Mouse (Mus musculus) heart, adult 2 months (tissue): ENCODE measurements at regions not wholly inside any gene's neighbourhood (a gene's known extent, or its start where the extent isn't known, plus 50 kb on each side); places are given as distances from the start of the nearest gene placed in this dataset.

ENCODE experiments used
- DNase-seq, 2 experiments: peaks; one replicate each; pipeline ENCODE4 v3.0.0; 2021
- H3K27ac ChIP-seq: fragments of 200-600 bp; 2 replicates; pipeline ENCODE4 v1.8.1; 2022
- H3K27me3 ChIP-seq: fragments of 200-500 bp; 2 replicates; pipeline ENCODE4 v1.6.1; 2012; ENCODE audit warnings: mild to moderate bottlenecking, low read length, inconsistent platforms, mixed read lengths; ENCODE audit not compliant: control insufficient read depth, insufficient read depth
- H3K36me3 ChIP-seq: fragments of 200-500 bp; 2 replicates; pipeline ENCODE4 v1.6.1; 2012; ENCODE audit warnings: low read length, inconsistent platforms; ENCODE audit not compliant: control insufficient read depth, insufficient read depth
- H3K4me1 ChIP-seq: fragments of 200-500 bp; 2 replicates; pipeline ENCODE4 v1.6.1; 2011; ENCODE audit warnings: low read length; ENCODE audit not compliant: control insufficient read depth, insufficient read depth
- H3K4me3 ChIP-seq: fragments of 200-600 bp; 2 replicates; pipeline ENCODE4 v1.8.1; 2022
- H3K79me2 ChIP-seq: fragments of 200-500 bp; replicated peaks from 2 replicates; pipeline ENCODE4 v1.6.1; 2012; ENCODE audit warnings: mild to moderate bottlenecking, inconsistent platforms, low read length, moderate library complexity, mixed read lengths; ENCODE audit not compliant: control insufficient read depth, insufficient read depth
- H3K9ac ChIP-seq: fragments of 200-500 bp; 2 replicates; pipeline ENCODE4 v1.6.1; 2012; ENCODE audit warnings: low read depth, mild to moderate bottlenecking, control low read depth, inconsistent platforms, low read length, mixed read lengths
- CTCF ChIP-seq: fragments of 200-600 bp; IDR thresholded peaks from 2 replicates; pipeline ENCODE4 v1.8.1; 2022; ENCODE audit warnings: antibody characterized with exemption, mild to moderate bottlenecking, moderate library complexity
- EP300 ChIP-seq: fragments of 200-500 bp; IDR thresholded peaks from 2 replicates; pipeline ENCODE4 v1.6.1; 2011; ENCODE audit warnings: low read depth, low read length, control low read depth; ENCODE audit not compliant: insufficient read depth
- POLR2A ChIP-seq: fragments of 200-500 bp; IDR thresholded peaks from 2 replicates; pipeline ENCODE4 v1.6.1; 2011; ENCODE audit warnings: mild to moderate bottlenecking, low read depth, low read length, control low read depth; ENCODE audit not compliant: insufficient read depth
- WGBS: fragments of 180-500 bp; shearing (Covaris S2); methylation state at CpG from one replicate; pipeline ENCODE4 v1.1.7; 2018; 5-methylcytosine and 5-hydroxymethylcytosine counted together
- intact Hi-C: fragments of 180-260 bp; cut with DNase I; formaldehyde crosslinking; loops from one replicate; pipeline ENCODE4 v1.15.1; 2025

GRCm38 (mm10) chr2:95564089-95564488 lies 753.9 kb upstream of the Lrrc4c start:
- 64% methylated on average over 2 of the region's 2 CpGs for WGBS
- H3K9ac ChIP-seq, result no peak overlapping the region
- H3K27ac ChIP-seq, result no peak overlapping the region
- no peak for DNase-seq
- TF ChIP-seq EP300 (no peak), CTCF (no peak), POLR2A (no peak)
- no peaks in the 10 kb centered on the region for H3K27me3 ChIP-seq
- H3K4me1 ChIP-seq, result no peaks in the 10 kb centered on the region
- H3K79me2 ChIP-seq, result no peaks in the 10 kb centered on the region
- H3K36me3 ChIP-seq, result no peaks in the 10 kb centered on the region
- intact Hi-C loops, result no loop called here
- no peak overlapping the region for H3K4me3 ChIP-seq

GRCm38 (mm10) chr2:95575882-95576281 lies 742.1 kb upstream of the Lrrc4c start:
- no peaks in the 10 kb centered on the region for H3K36me3 ChIP-seq
- no peak overlapping the region for H3K4me3 ChIP-seq
- no peaks in the 10 kb centered on the region for H3K27me3 ChIP-seq
- H3K27ac ChIP-seq, result no peak overlapping the region
- no peaks in the 10 kb centered on the region for H3K4me1 ChIP-seq
- no peak for DNase-seq
- H3K79me2 ChIP-seq, result no peaks in the 10 kb centered on the region
- intact Hi-C loops, result no loop called here
- WGBS, result 77% methylated on average over 3 of the region's 3 CpGs
- no peak for TF ChIP-seq EP300
- TF ChIP-seq POLR2A, result no peak
- TF ChIP-seq CTCF, result no peak
- H3K9ac ChIP-seq, result no peak overlapping the region

- WGBS, result 77% methylated on average over 1 of the region's 1 CpGs
- no peak for DNase-seq
- no peaks in the 10 kb centered on the region for H3K4me1 ChIP-seq
- H3K9ac ChIP-seq, result no peak overlapping the region
- intact Hi-C loops, result no loop called here
- no peaks in the 10 kb centered on the region for H3K79me2 ChIP-seq
- no peaks in the 10 kb centered on the region for H3K36me3 ChIP-seq
- TF ChIP-seq POLR2A, result no peak
- no peak for TF ChIP-seq EP300
- TF ChIP-seq CTCF, result no peak
- H3K4me3 ChIP-seq, result no peak overlapping the region
- H3K27ac ChIP-seq, result no peak overlapping the region
- no peaks in the 10 kb centered on the region for H3K27me3 ChIP-seq
Observed at GRCm38 (mm10) chr2:95579201-95579600, 738.8 kb upstream of the Lrrc4c start.

GRCm38 (mm10) chr2:95586002-95586401 lies 732.0 kb upstream of the Lrrc4c start:
- TF ChIP-seq EP300 (no peak), CTCF (no peak), POLR2A (no peak)

GRCm38 (mm10) chr2:95587044-95587443 lies 730.9 kb upstream of the Lrrc4c start:
- Histone ChIP-seq H3K36me3 (no peaks in the 10 kb centered on the region), H3K27me3 (no peaks in the 10 kb centered on the region), H3K4me1 (no peaks in the 10 kb centered on the region), H3K4me3 (no peak overlapping the region), H3K79me2 (no peaks in the 10 kb centered on the region), H3K27ac (no peak overlapping the region), H3K9ac (no peak overlapping the region)
- intact Hi-C loops, result no loop called here
- no peak for TF ChIP-seq POLR2A
- TF ChIP-seq EP300, result no peak
- no peak for TF ChIP-seq CTCF
- WGBS, result 55% methylated on average over 4 of the region's 4 CpGs
- no peak for DNase-seq

More at GRCm38 (mm10) chr2:95586002-95586401, 732.0 kb upstream of the Lrrc4c start:
- no peak overlapping the region for H3K9ac ChIP-seq
- no peaks in the 10 kb centered on the region for H3K79me2 ChIP-seq
- no peaks in the 10 kb centered on the region for H3K27me3 ChIP-seq
- H3K27ac ChIP-seq, result no peak overlapping the region
- H3K4me3 ChIP-seq, result no peak overlapping the region
- H3K36me3 ChIP-seq, result no peaks in the 10 kb centered on the region
- DNase-seq, result no peak
- intact Hi-C loops, result no loop called here
- H3K4me1 ChIP-seq, result no peaks in the 10 kb centered on the region

GRCm38 (mm10) chr2:95613354-95613753 lies 704.6 kb upstream of the Lrrc4c start:
- no peak overlapping the region for H3K9ac ChIP-seq
- intact Hi-C loops, result no loop called here
- TF ChIP-seq EP300, result no peak
- TF ChIP-seq CTCF, result no peak
- TF ChIP-seq POLR2A, result no peak
- H3K4me3 ChIP-seq, result no peak overlapping the region
- no peaks in the 10 kb centered on the region for H3K79me2 ChIP-seq
- no peak for DNase-seq
- H3K4me1 ChIP-seq, result no peaks in the 10 kb centered on the region
- H3K27me3 ChIP-seq, result no peaks in the 10 kb centered on the region
- no peaks in the 10 kb centered on the region for H3K36me3 ChIP-seq
- 75% methylated on average over 5 of the region's 5 CpGs for WGBS
- H3K27ac ChIP-seq, result no peak overlapping the region

- intact Hi-C loops, result no loop called here
- no peak for TF ChIP-seq POLR2A
- no peak for TF ChIP-seq EP300
- TF ChIP-seq CTCF, result no peak
- H3K79me2 ChIP-seq, result no peaks in the 10 kb centered on the region
- H3K4me3 ChIP-seq, result no peak overlapping the region
- H3K27ac ChIP-seq, result no peak overlapping the region
- no peak overlapping the region for H3K9ac ChIP-seq
- DNase-seq, result no peak
- no peaks in the 10 kb centered on the region for H3K4me1 ChIP-seq
- WGBS, result 53% methylated on average over 1 of the region's 1 CpGs
- H3K27me3 ChIP-seq, result no peaks in the 10 kb centered on the region
- no peaks in the 10 kb centered on the region for H3K36me3 ChIP-seq
Observed at GRCm38 (mm10) chr2:95637533-95637932, 680.4 kb upstream of the Lrrc4c start.
